Mouse (Mus musculus) liver, embryonic 14.5 days (tissue): ENCODE measurements around the gene Tmem126a. TPM values are rescaled to one million over a fixed set of nuclear protein-coding genes. Genes with fewer than 3 reads are reported as not detected.

ENCODE experiments used
- ATAC-seq: fragments of 200-750 bp; cut with Nextera tagmentation; 2 replicates; pipeline ENCODE4 v1.8.0; 2017; ENCODE audit warnings: moderate number of reproducible peaks, mild to moderate bottlenecking, moderate library complexity; ENCODE audit not compliant: insufficient read depth
- DNase-seq, 3 experiments: peaks; one replicate each; pipeline ENCODE4 v3.0.0-alpha.2; 2012 to 2013; ENCODE audit warnings: low read depth in 3 of 3, low spot score in 3 of 3
- H3K27ac ChIP-seq: fragments of 300-500 bp; sonication (generic); 2 replicates; pipeline ENCODE4 v1.5.1; 2014; ENCODE audit warnings: moderate library complexity, mild to moderate bottlenecking, control low read depth, inconsistent platforms
- H3K27me3 ChIP-seq: fragments of 300-500 bp; sonication (generic); 2 replicates; pipeline ENCODE4 v1.6.1; 2014; ENCODE audit warnings: mild to moderate bottlenecking, low read length, moderate library complexity; ENCODE audit not compliant: control insufficient read depth, insufficient read depth
- H3K36me3 ChIP-seq: fragments of 300-500 bp; sonication (generic); replicated peaks from 2 replicates; pipeline ENCODE4 v1.6.1; 2014; ENCODE audit warnings: low read depth; ENCODE audit not compliant: control insufficient read depth, insufficient read depth
- H3K4me1 ChIP-seq, 2 experiments: fragments of 200-500 bp in 1 of 2; fragments of 300-500 bp in 1 of 2; sonication (generic) in 1 of 2; replicated peaks; 2 replicates each; pipeline ENCODE4 v1.6.1; 2012 to 2014; ENCODE audit warnings: antibody characterized with exemption in 1 of 2, inconsistent platforms in 1 of 2, low read length in 1 of 2; ENCODE audit not compliant: control insufficient read depth in 2 of 2, insufficient read depth in 2 of 2
- H3K4me2 ChIP-seq: fragments of 300-500 bp; sonication (generic); 2 replicates; pipeline ENCODE4 v1.6.1; 2014; ENCODE audit warnings: low read depth, mild to moderate bottlenecking, control low read depth, moderate library complexity
- H3K4me3 ChIP-seq, 2 experiments: fragments of 200-500 bp in 1 of 2; fragments of 300-500 bp in 1 of 2; sonication (generic) in 1 of 2; 2 replicates each; pipeline ENCODE4 v1.5.1; 2012 to 2014; ENCODE audit warnings: low read depth in 2 of 2, low read length in 2 of 2, mild to moderate bottlenecking in 2 of 2, control low read depth in 1 of 2, inconsistent platforms in 1 of 2, moderate library complexity in 1 of 2; ENCODE audit not compliant: insufficient read depth in 1 of 2
- H3K9ac ChIP-seq: fragments of 300-500 bp; sonication (generic); replicated peaks from 2 replicates; pipeline ENCODE4 v1.6.1; 2014; ENCODE audit warnings: mild to moderate bottlenecking, control low read depth, moderate library complexity
- H3K9me3 ChIP-seq: fragments of 300-500 bp; sonication (generic); 2 replicates; pipeline ENCODE4 v1.6.1; 2016; ENCODE audit warnings: low read length, mixed read lengths; ENCODE audit not compliant: control insufficient read depth
- CTCF ChIP-seq: IDR thresholded peaks from 2 replicates; pipeline ENCODE4 v1.5.1; 2016; ENCODE audit warnings: antibody characterized with exemption, low read depth, control low read depth
- EP300 ChIP-seq: IDR thresholded peaks from 2 replicates; pipeline ENCODE4 v1.6.1; 2016; ENCODE audit warnings: antibody characterized with exemption, low read depth
- WGBS: fragments of 180-500 bp; shearing (Covaris S2); extraction: QIAGEN DNeasy Blood & Tissue Kit; methylation state at CpG from one replicate; pipeline ENCODE4 v1.1.7; 2014; ENCODE audit not compliant: insufficient replicate concordance; 5-methylcytosine and 5-hydroxymethylcytosine counted together
- polyA plus RNA-seq, 2 experiments: library from polyadenylated mRNA; depleted of rRNA in 1 of 2; stranded (reverse) in 1 of 2; unstranded in 1 of 2; fragments of >200 nt; fragmentation: Nextera tagmentation in 1 of 2; extraction: Ambion mirVana in 1 of 2; gene quantifications; 2 replicates each; pipeline versions ENCODE4 v1.2.1 to v1.2.3; 2012 to 2014

The Tmem126a gene
- polyA plus RNA-seq, 2 experiments, result 17.0 to 47.7 TPM

DNA sequence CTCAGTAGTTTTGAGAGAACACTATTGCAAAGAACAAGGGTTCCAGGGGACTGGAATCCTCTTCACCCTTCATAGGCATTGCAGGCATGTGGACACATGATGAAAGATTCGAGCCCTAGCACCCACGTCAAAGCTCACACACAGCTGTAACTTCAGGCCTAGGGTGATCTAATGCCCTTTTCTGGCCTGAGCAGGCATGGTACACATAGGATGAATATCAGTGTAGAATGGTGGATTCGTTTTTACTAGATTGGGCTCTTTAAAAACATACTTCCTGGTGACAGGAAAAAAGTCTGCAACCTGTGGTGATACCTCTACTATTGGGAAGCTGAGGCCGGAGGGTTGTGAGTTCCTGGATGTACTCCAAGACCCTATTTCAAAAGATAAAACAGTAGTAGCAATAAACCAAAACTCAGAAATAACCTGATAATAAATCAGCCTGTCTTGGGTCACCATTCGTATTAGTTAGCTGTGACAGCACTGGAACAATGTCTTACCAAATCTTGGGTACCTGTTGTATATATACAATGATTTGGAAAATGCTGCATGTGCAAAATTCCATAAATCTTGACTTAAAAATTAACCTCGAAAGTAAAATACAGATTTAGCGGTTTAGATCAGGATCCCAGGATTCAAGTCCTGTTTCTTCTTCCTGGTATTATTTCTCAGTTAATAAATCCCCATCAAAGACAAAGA, 732 bp downstream of the Tmem126a start:
- Histone ChIP-seq H3K27me3 (no peaks in the 10 kb centered on the region), H3K4me3 (peak overlapping the region; percentile 71 to 74), H3K4me1 (peaks cover 9 to 13% of the 10 kb centered on the region in 2 experiments; a peak in 3 of 4 replicates), H3K9me3 (no peaks in the 10 kb centered on the region), H3K9ac (peak overlapping the region; percentile 76), H3K27ac (no peak overlapping the region), H3K36me3 (peaks cover 11% of the 10 kb centered on the region), H3K4me2 (peak overlapping the region; percentile 93)
- no peak for TF ChIP-seq EP300
- no peak for TF ChIP-seq CTCF
- 14% methylated on average over 7 of the region's 7 CpGs for WGBS
- ATAC-seq (no peak), DNase-seq (no peak)

DNA sequence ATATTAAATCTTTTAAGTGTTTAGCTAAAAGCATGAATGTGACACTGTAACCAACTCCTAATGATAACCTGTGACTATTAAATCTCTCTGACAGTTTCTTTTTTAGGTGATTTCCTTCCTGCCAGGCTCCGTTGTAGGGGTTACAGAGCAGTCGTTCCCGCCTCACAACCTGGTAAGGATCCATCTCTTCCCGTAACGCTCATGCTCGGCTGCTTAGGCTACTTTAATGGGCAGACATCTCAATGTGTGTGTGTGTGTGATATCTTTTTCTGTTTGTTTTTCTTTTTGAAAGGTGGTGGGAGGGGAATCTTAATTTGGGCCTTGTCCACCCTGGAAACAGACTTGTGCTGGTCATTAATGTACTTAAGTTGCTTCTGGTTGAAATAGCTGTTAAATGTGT, 12.8 kb downstream of the Tmem126a start:
- Histone ChIP-seq H3K36me3 (peaks cover 16% of the 10 kb centered on the region), H3K27ac (peak overlapping the region; percentile 73), H3K4me3 (peak overlapping the region; percentile 85 to 87), H3K4me2 (peak overlapping the region; percentile 78), H3K4me1 (peaks cover 0 to 3% of the 10 kb centered on the region in 2 experiments; a peak in 2 of 4 replicates), H3K9ac (peak overlapping the region; percentile 83), H3K9me3 (no peaks in the 10 kb centered on the region), H3K27me3 (no peaks in the 10 kb centered on the region)
- ATAC-seq (no peak), DNase-seq (peak in 1 of 3 experiments; percentile 20)
- TF ChIP-seq EP300, result no peak; the same call in 1 of the 2 replicates
- WGBS, result under 1% methylated on average over 6 of the region's 6 CpGs

DNA sequence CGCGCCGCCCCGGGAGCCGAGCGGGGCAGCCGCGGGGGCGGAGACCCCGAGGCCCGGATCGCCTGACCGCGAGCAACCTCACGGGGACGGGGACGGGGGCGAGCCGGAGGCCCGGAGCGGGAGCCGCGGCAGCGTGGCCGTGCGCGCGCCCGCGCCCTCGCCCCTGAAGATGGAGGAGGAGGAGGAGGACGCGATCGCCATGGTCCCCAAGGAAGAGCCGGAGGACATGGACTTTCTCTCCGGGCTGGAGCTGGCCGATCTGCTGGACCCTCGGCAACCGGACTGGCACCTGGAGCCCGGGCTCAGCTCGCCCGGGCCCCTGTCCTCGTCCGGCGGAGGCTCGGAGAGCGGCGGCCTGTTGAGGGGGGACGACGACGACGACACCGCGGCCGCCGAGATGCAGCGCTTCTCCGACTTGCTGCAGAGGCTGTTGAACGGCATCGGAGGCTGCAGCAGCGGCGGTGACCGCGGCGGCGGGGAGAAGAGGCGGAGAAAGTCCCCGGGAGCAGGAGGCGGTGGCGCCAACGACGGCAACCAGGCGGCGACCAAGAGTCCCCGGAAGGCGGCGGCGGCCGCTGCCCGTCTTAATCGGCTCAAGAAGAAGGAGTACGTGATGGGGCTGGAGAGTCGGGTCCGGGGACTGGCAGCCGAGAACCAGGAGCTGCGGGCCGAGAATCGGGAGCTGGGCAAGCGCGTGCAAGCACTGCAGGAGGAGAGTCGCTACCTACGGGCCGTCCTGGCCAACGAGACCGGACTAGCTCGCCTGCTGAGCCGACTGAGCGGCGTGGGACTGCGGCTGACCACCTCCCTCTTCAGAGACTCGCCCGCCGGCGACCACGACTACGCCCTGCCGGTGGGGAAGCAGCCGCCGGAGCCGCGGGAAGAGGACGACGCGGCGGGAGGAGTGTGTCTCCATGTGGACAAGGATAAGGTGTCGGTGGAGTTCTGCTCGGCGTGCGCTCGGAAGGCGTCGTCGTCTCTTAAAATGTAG, 13.6 kb downstream of the Tmem126a start:
- peak overlapping the region; percentile 85 to 87 for H3K4me3 ChIP-seq
- H3K4me1 ChIP-seq, result peaks cover 0 to 3% of the 10 kb centered on the region in 2 experiments; a peak in 2 of 4 replicates
- H3K4me2 ChIP-seq, result peak overlapping the region; percentile 78
- TF ChIP-seq EP300 (no peak; the same call in 1 of the 2 replicates), CTCF (peak; percentile 72)
- H3K27me3 ChIP-seq, result no peaks in the 10 kb centered on the region
- H3K27ac ChIP-seq, result peak overlapping the region; percentile 73
- H3K36me3 ChIP-seq, result peaks cover 12% of the 10 kb centered on the region
- peak overlapping the region; percentile 83 for H3K9ac ChIP-seq
- H3K9me3 ChIP-seq, result no peaks in the 10 kb centered on the region
- DNase-seq (peak in 1 of 3 experiments; percentile 56), ATAC-seq (peak; percentile 74)
- under 1% methylated on average over 121 of the region's 123 CpGs for WGBS

DNA sequence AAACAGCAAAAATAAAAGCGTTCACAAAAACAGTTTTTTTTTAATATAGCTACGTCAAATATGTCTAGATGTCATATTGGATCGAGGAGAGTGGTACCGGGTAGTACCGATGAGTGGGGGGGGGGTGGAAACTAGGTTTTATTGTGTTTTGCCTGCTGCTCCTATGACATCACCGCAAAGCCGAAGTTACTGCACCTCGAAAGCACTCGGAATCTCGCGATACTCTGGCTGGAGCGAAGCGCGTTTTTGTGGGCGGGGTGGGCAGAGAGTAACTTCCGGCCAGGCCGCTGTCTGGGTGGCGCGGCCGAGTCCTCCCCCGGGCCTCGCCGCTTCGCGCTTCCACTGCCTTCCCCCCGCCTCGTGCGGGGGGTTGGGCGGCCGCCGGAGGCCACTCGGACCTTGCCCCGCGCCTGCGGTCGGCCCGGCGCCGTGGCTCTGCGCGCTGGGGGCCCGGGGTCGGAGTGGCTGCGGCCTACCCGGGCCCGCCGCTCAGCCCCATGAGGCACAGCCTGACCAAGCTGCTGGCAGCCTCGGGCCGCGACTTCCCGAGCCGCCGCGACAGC, 14.4 kb downstream of the Tmem126a start, which contains the start of gene Crebzf:
Gene Crebzf, plus strand, starts transcription at position 212 of the 563 bp plus-strand sequence.
- DNase-seq (peak; percentile 95 to 97 (median 97)), ATAC-seq (peak; percentile 91)
- WGBS, result under 1% methylated on average over 52 of the region's 54 CpGs
- Histone ChIP-seq H3K4me3 (peak within 1 kb of the TSS; percentile 85 to 87), H3K27me3 (no peaks in the 10 kb centered on the region), H3K4me1 (peaks cover 0 to 3% of the 10 kb centered on the region in 2 experiments; a peak in 2 of 4 replicates), H3K9me3 (no peaks in the 10 kb centered on the region), H3K9ac (peak within 1 kb of the TSS; percentile 83), H3K27ac (peak within 1 kb of the TSS; percentile 73), H3K36me3 (peaks cover 8% of the 10 kb centered on the region), H3K4me2 (peak within 1 kb of the TSS; percentile 78)
- TF ChIP-seq EP300 (peak; percentile 88), CTCF (no peak)
